Mouse (Mus musculus): ENCODE data around the gene Dlg1. TPM values are rescaled to one million over a fixed set of nuclear protein-coding genes. Genes with fewer than 3 reads are reported as not detected.

The Dlg1 gene
- polyA plus RNA-seq, 1 experiment, result 7.9 TPM

DNA sequence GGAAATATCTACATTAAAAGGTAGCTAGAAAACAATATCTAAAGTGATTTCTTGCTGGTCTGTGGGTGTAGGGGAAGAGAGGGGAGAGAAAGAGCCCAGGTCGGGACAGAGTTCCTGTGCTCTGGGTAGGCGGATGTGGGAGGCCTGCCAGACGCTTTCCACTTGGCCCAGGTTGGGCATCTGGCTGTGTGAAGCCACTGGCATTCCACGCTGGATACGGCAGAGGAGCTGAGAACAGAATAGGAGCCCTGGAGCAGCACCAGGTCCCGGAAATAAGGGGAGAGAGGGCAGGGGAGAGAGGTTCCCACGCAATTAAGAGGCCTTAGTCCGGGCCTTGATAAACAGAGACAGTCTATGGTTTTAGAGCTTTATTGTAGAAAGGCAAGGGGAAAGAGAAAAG lies 77.0 kb downstream of the Dlg1 start:
- Histone ChIP-seq H3K4me3 (ENCODE audit: extremely low read depth, insufficient read depth, insufficient read length) (no peak overlapping the region), H3K4me1 (ENCODE audit: control insufficient read depth, insufficient read depth, insufficient read length) (no peaks in the 10 kb centered on the region), H3K27me3 (ENCODE audit: control insufficient read depth, insufficient read depth, low read length) (no peaks in the 10 kb centered on the region), H3K27ac (ENCODE audit: insufficient read depth, low read length) (no peak overlapping the region), H3K36me3 (ENCODE audit: control insufficient read depth, insufficient read depth, low read length) (0 out of 2 replicates have a peak, but pooled peaks cover 2% of the 10 kb centered on the region)
- DNase-seq (ENCODE audit: low read depth in 1 of 2, low spot score in 2 of 2), result no peak
- no peak for TF ChIP-seq POLR2A (IDR thresholded peaks at IDR 0.05; ENCODE audit: low read depth, low read length)
- TF ChIP-seq CTCF (IDR thresholded peaks at IDR 0.05; ENCODE audit: extremely low read depth, insufficient read depth, insufficient read length, insufficient replicate concordance), result no peak
- 86% methylated on average over 8 of the region's 8 CpGs for WGBS

DNA sequence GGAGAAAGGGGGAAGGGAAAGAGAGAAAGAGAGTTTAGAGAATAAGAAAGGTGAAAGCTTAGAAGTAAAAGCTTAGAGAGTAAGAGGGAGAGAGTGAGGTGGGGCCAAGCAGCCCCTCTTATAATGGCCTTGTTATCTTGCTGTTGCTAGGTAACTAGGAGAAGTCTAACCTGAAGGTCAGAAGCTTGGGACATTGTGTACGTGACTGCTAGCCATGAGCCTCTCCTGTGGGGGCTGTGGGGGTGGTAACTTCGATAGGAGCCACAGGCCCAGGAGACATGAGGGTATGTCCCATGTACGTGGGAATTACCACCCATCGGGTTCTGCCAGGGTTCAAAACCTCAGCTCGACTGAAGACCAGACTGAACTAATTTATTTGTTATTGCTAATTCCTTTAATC lies 77.5 kb downstream of the Dlg1 start:
- TF ChIP-seq CTCF (IDR thresholded peaks at IDR 0.05; ENCODE audit: extremely low read depth, insufficient read depth, insufficient read length, insufficient replicate concordance) (no peak), POLR2A (IDR thresholded peaks at IDR 0.05; ENCODE audit: low read depth, low read length) (no peak)
- 0 out of 2 replicates have a peak, but pooled peaks cover 2% of the 10 kb centered on the region for H3K36me3 ChIP-seq (ENCODE audit: control insufficient read depth, insufficient read depth, low read length)
- 91% methylated on average over 5 of the region's 5 CpGs for WGBS

DNA sequence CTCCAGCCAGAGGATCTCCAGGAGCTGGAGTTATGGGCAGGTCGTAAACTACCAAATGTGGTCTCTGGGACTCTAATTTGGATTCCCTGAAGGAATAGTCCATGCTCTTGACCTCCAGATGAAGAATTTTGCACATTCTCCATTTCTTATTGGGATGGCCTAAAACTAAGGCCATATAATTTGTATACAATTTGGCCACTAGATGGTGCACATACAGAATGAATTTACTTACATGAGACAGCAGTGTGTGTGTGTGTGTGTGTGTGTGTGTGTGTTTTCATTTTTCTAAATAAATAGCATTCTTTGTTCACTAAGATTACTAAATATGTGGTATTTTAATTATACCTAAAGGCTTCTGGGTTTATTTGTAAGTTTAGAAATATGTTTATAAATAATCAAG lies 87.3 kb downstream of the Dlg1 start:
- H3K27me3 ChIP-seq (ENCODE audit: control insufficient read depth, insufficient read depth, low read length), result no peaks in the 10 kb centered on the region
- H3K27ac ChIP-seq (ENCODE audit: insufficient read depth, low read length), result no peak overlapping the region
- 90% methylated on average over 1 of the region's 1 CpGs for WGBS
- H3K36me3 ChIP-seq (ENCODE audit: control insufficient read depth, insufficient read depth, low read length), result no peaks in the 10 kb centered on the region; the same call in 1 of the 2 replicates
- peak in 1 of 2 experiments; percentile 35 for DNase-seq (ENCODE audit: low read depth in 1 of 2, low spot score in 2 of 2)
- no peaks in the 10 kb centered on the region for H3K4me1 ChIP-seq (ENCODE audit: control insufficient read depth, insufficient read depth, insufficient read length)
- no peak overlapping the region for H3K4me3 ChIP-seq (ENCODE audit: extremely low read depth, insufficient read depth, insufficient read length)
- TF ChIP-seq CTCF (IDR thresholded peaks at IDR 0.05; ENCODE audit: extremely low read depth, insufficient read depth, insufficient read length, insufficient replicate concordance) (no peak), POLR2A (IDR thresholded peaks at IDR 0.05; ENCODE audit: low read depth, low read length) (no peak)

More for the DNA sequence above, 77.5 kb downstream of the Dlg1 start:
- no peaks in the 10 kb centered on the region for H3K27me3 ChIP-seq (ENCODE audit: control insufficient read depth, insufficient read depth, low read length)
- DNase-seq (ENCODE audit: low read depth in 1 of 2, low spot score in 2 of 2), result no peak
- no peak overlapping the region for H3K27ac ChIP-seq (ENCODE audit: insufficient read depth, low read length)
- H3K4me3 ChIP-seq (ENCODE audit: extremely low read depth, insufficient read depth, insufficient read length), result no peak overlapping the region
- no peaks in the 10 kb centered on the region for H3K4me1 ChIP-seq (ENCODE audit: control insufficient read depth, insufficient read depth, insufficient read length)

DNA sequence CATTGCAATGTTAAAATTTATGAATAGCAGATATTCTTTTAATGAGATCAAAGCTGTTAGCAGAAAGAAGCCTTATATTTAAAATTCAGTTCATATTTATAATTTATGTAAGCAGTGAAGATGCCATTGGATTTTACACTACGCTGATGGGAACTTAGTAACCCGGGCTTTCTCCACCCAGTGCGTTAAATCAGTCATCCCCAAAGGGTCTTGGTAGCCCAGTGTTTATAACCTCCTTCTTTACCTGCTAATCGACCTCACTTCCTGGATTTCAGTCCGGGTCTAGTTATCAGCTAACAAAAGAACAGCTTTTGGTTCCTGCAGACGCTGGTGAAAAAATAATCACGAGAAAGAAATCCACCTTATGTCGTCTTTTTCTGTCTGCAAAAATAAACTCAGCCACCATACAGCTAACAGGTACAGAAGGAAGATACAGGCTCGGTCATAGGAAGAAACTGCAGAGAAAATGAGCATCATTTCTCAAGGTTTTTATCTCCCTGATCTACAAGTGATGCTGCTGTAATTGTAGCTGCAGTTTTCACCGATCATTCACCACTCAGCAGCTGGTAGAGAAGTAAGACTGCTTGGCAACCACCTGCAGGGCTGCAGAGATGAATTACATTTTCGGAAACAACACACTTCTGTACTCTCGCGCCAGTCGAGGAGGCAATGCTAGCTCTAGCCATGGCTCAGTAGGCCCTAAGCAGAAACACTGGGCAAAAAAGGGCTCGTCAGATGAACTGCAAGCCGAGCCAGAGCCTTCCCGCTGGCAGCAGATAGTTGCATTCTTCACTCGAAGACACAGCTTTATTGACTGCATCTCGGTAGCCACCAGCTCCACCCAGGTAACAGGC lies 91.2 kb downstream of the Dlg1 start:
- WGBS, result 29% methylated on average over 19 of the region's 19 CpGs

DNA sequence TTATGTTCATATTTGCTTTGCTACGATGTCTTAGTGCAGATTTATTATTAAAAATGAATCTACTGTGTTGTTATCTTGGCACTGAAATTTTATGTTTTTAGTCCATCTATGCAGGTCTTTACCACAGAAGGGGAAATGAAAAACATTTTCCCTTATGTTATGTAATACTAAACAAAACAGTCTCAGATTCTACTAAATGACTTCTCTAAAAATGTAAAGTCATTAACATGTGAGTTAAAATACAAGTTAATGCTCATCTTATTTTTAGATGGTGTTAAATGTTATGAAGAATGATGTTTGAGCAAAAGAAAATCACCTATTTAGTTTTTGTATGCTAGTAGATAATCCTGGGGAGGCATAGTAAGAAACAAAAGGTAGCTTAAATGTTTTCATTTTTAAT lies 91.8 kb downstream of the Dlg1 start:
- Histone ChIP-seq H3K27ac (ENCODE audit: insufficient read depth, low read length) (peak overlapping the region; percentile 71), H3K4me3 (ENCODE audit: extremely low read depth, insufficient read depth, insufficient read length) (no peak overlapping the region), H3K4me1 (ENCODE audit: control insufficient read depth, insufficient read depth, insufficient read length) (peaks cover 2% of the 10 kb centered on the region; the same call in 1 of the 2 replicates), H3K27me3 (ENCODE audit: control insufficient read depth, insufficient read depth, low read length) (no peaks in the 10 kb centered on the region), H3K36me3 (ENCODE audit: control insufficient read depth, insufficient read depth, low read length) (no peaks in the 10 kb centered on the region)
- no peak for DNase-seq (ENCODE audit: low read depth in 1 of 2, low spot score in 2 of 2)
- TF ChIP-seq CTCF (IDR thresholded peaks at IDR 0.05; ENCODE audit: extremely low read depth, insufficient read depth, insufficient read length, insufficient replicate concordance), result no peak
- no peak for TF ChIP-seq POLR2A (IDR thresholded peaks at IDR 0.05; ENCODE audit: low read depth, low read length)
- WGBS, result 38% methylated on average over 1 of the region's 1 CpGs

More for the DNA sequence above, 91.2 kb downstream of the Dlg1 start:
- no peak for TF ChIP-seq CTCF (IDR thresholded peaks at IDR 0.05; ENCODE audit: extremely low read depth, insufficient read depth, insufficient read length, insufficient replicate concordance)
- no peak for TF ChIP-seq POLR2A (IDR thresholded peaks at IDR 0.05; ENCODE audit: low read depth, low read length)
- Histone ChIP-seq H3K4me1 (ENCODE audit: control insufficient read depth, insufficient read depth, insufficient read length) (peaks cover under 1% of the 10 kb centered on the region; the same call in 1 of the 2 replicates), H3K36me3 (ENCODE audit: control insufficient read depth, insufficient read depth, low read length) (no peaks in the 10 kb centered on the region), H3K27me3 (ENCODE audit: control insufficient read depth, insufficient read depth, low read length) (no peaks in the 10 kb centered on the region), H3K4me3 (ENCODE audit: extremely low read depth, insufficient read depth, insufficient read length) (peak overlapping the region; percentile 28), H3K27ac (ENCODE audit: insufficient read depth, low read length) (peak overlapping the region; percentile 71)
- DNase-seq (ENCODE audit: low read depth in 1 of 2, low spot score in 2 of 2), result peak in 1 of 2 experiments; percentile 16

DNA sequence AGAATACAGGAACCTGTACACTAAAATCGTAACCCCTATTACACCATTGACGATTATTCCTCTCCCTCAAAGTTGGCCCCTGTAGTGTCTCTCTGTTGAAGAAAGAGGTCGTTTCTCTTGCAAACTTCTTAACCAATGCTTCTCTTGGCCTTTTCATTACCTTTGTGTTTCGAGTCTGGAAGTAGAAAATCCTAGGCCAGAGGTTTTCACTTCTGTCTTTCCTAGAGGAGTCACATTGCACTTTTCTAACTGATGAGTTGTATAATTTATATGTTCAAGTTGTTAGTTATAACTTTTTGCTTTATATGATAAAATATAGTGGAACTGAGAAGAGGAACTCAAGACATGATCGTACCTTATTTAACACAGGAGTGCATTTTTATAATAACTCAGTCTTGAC lies 93.2 kb downstream of the Dlg1 start:
- no peak overlapping the region for H3K4me3 ChIP-seq (ENCODE audit: extremely low read depth, insufficient read depth, insufficient read length)
- WGBS, result 67% methylated on average over 5 of the region's 5 CpGs
- TF ChIP-seq POLR2A (IDR thresholded peaks at IDR 0.05; ENCODE audit: low read depth, low read length) (no peak), CTCF (IDR thresholded peaks at IDR 0.05; ENCODE audit: extremely low read depth, insufficient read depth, insufficient read length, insufficient replicate concordance) (no peak)

DNA sequence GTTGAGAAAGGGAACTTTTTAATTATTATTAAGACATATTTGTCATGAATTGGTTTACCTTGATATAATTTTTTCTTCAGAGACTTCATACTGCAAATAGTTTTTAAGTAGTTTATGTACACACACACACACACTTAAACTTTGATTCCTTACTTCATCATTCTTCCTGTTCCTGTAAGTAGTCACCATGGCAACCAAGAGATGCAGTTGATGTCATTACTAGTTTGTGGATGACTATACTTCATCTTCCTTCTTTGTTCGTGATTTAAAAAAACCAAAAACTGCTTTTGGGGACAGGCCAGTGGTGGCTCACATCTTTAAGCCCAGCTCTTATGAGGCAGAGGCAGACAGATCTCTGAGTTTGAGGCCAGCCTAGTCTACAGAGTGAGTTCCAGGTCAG lies 94.4 kb downstream of the Dlg1 start:
- H3K27me3 ChIP-seq (ENCODE audit: control insufficient read depth, insufficient read depth, low read length), result no peaks in the 10 kb centered on the region
- no peak overlapping the region for H3K4me3 ChIP-seq (ENCODE audit: extremely low read depth, insufficient read depth, insufficient read length)
- peaks cover 2% of the 10 kb centered on the region; the same call in 1 of the 2 replicates for H3K4me1 ChIP-seq (ENCODE audit: control insufficient read depth, insufficient read depth, insufficient read length)
- H3K27ac ChIP-seq (ENCODE audit: insufficient read depth, low read length), result no peak overlapping the region
- peak in 1 of 2 experiments; percentile 18 for DNase-seq (ENCODE audit: low read depth in 1 of 2, low spot score in 2 of 2)
- H3K36me3 ChIP-seq (ENCODE audit: control insufficient read depth, insufficient read depth, low read length), result no peaks in the 10 kb centered on the region
- TF ChIP-seq POLR2A (IDR thresholded peaks at IDR 0.05; ENCODE audit: low read depth, low read length) (no peak), CTCF (IDR thresholded peaks at IDR 0.05; ENCODE audit: extremely low read depth, insufficient read depth, insufficient read length, insufficient replicate concordance) (no peak)
- 55% methylated on average over 1 of the region's 1 CpGs for WGBS

More for the DNA sequence above, 93.2 kb downstream of the Dlg1 start:
- DNase-seq (ENCODE audit: low read depth in 1 of 2, low spot score in 2 of 2), result no peak
- no peaks in the 10 kb centered on the region for H3K36me3 ChIP-seq (ENCODE audit: control insufficient read depth, insufficient read depth, low read length)
- H3K27me3 ChIP-seq (ENCODE audit: control insufficient read depth, insufficient read depth, low read length), result no peaks in the 10 kb centered on the region
- H3K27ac ChIP-seq (ENCODE audit: insufficient read depth, low read length), result no peak overlapping the region
- H3K4me1 ChIP-seq (ENCODE audit: control insufficient read depth, insufficient read depth, insufficient read length), result peaks cover 2% of the 10 kb centered on the region; the same call in 1 of the 2 replicates
